Mouse (Mus musculus) monocyte, adult 5-6 weeks (primary cell): ENCODE measurements around the gene Zfp51. TPM values are rescaled to one million over a fixed set of nuclear protein-coding genes. Genes with fewer than 3 reads are reported as not detected.
"Not testable (repeated sequence)": the region's sequence is repeated elsewhere in the genome, so short reads cannot be mapped to it uniquely, and the experiment has no call there.

Experiments
- ATAC-seq: fragments of 153-309, 156-312 bp; replicated peaks from 2 replicates; pipeline ENCODE4 v1.8.0; 2017; ENCODE audit warnings: mild to moderate bottlenecking; ENCODE audit not compliant: low TSS enrichment, insufficient number of reproducible peaks, severe bottlenecking, poor library complexity, low FRiP score
- total RNA-seq: library from RNA; stranded (forward); fragments of 200-1000, 200-491, 200-594 nt; gene quantifications from 3 replicates; pipeline ENCODE4 v1.2.3, GENCODE M21; 2017

Zfp51 gene
- 26.6 to 33.0 TPM (median 27.2 TPM) in 3 replicates for total RNA-seq

GRCm38 (mm10) chr17:21450138-21450704 lies at the start of gene Zfp51:
Gene Zfp51 (plus strand): TSS chr17:21450374.
- ATAC-seq: peak; percentile 98

- ATAC-seq: peak; percentile 98
Measured at GRCm38 (mm10) chr17:21422664-21423599, 27.2 kb upstream of the Zfp51 start, which contains the start of gene Zfp54. Gene Zfp54 (plus strand): TSS chr17:21423227.

- ATAC-seq: not testable (repeated sequence)
Measured at GRCm38 (mm10) chr17:21438806-21439400, 11.3 kb upstream of the Zfp51 start.

- 0 out of 2 replicates have a peak, but pooled peaks have one; percentile 48 for ATAC-seq
Measured at GRCm38 (mm10) chr17:21449669-21450068, 505 bp upstream of the Zfp51 start.

- ATAC-seq: peak; percentile 66
Measured at GRCm38 (mm10) chr17:21463550-21463949, 13.4 kb downstream of the Zfp51 start.

GRCm38 (mm10) chr17:21472032-21472652 lies 22.0 kb downstream of the Zfp51 start:
- no peak for ATAC-seq

- no peak for ATAC-seq
Measured at GRCm38 (mm10) chr17:21472653-21473307, 22.6 kb downstream of the Zfp51 start.

GRCm38 (mm10) chr17:21473362-21474190 lies 23.4 kb downstream of the Zfp51 start:
- 0 out of 2 replicates have a peak, but pooled peaks have one; percentile 43 for ATAC-seq

- ATAC-seq: not testable (repeated sequence)
Measured at GRCm38 (mm10) chr17:21474729-21475128, 24.6 kb downstream of the Zfp51 start.

GRCm38 (mm10) chr17:21475290-21475689 lies 25.1 kb downstream of the Zfp51 start:
- not testable (repeated sequence) for ATAC-seq

- ATAC-seq: not testable (repeated sequence)
Measured at GRCm38 (mm10) chr17:21476351-21476750, 26.2 kb downstream of the Zfp51 start.

- not testable (repeated sequence) for ATAC-seq
Measured at GRCm38 (mm10) chr17:21478103-21478777, 28.1 kb downstream of the Zfp51 start.

GRCm38 (mm10) chr17:21488760-21489499 lies 38.8 kb downstream of the Zfp51 start, which contains the start of gene Zfp53:
Gene Zfp53 (plus strand): TSS chr17:21488998.
- peak; percentile 100 for ATAC-seq

GRCm38 (mm10) chr17:21489500-21490001 lies 39.4 kb downstream of the Zfp51 start:
- no peak for ATAC-seq

GRCm38 (mm10) chr17:21501365-21501764 lies 51.2 kb downstream of the Zfp51 start:
- ATAC-seq: no peak

- no peak for ATAC-seq
Measured at GRCm38 (mm10) chr17:21504524-21504923, 54.4 kb downstream of the Zfp51 start.
